Mouse (Mus musculus): ENCODE results near the gene Ankrd7. TPM values are rescaled to one million over a fixed set of nuclear protein-coding genes. Genes with fewer than 3 reads are reported as not detected.
"Not testable (repeated sequence)": the region's sequence is repeated elsewhere in the genome, so short reads cannot be mapped to it uniquely, and the experiment has no call there.

The Ankrd7 gene
- not detected in 2 replicates for polyA plus RNA-seq (2014; fragmentation: Nextera tagmentation; extraction: Ambion mirVana)

DNA sequence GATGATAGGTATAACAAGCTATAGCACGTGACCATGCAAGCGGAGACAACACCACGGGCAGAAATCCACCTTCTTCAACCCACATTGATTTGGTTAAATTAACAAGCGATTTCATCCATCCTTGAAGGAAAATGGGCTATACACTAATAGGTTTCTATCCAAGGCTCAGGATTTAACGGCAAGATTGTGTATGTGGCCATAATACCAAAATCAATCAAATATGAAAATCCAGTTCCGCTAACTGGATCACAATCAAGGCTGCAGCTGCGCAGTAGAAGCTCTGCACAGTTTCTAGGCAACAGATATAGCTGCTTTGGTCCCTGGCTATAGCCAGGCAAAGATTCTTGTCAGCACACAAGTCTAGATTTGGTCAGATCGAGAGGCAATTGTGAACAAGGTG lies at the start of gene Ankrd7:
Ankrd7 (plus strand) TSS at position 301 of the 400 bp plus-strand sequence.
- Histone ChIP-seq H3K27me3 (ENCODE audit: control insufficient read depth, insufficient read depth, low read length) (no peaks in the 10 kb centered on the region), H3K4me3 (replicated peaks; ENCODE audit: low read length) (no peak within 1 kb of the TSS), H3K36me3 (replicated peaks; ENCODE audit: control insufficient read depth, insufficient read depth) (no peaks in the 10 kb centered on the region), H3K4me1 (replicated peaks; ENCODE audit: control insufficient read depth, insufficient read depth, low read length) (no peaks in the 10 kb centered on the region), H3K27ac (no peak within 1 kb of the TSS), H3K9me3 (ENCODE audit: control insufficient read depth, low read length) (no peaks in the 10 kb centered on the region), H3K9ac (no peak within 1 kb of the TSS), H3K4me2 (replicated peaks) (no peak within 1 kb of the TSS)
- 90% methylated on average over 8 of the region's 8 CpGs for WGBS
- ATAC-seq (ENCODE audit: low FRiP score) (no peak), DNase-seq (ENCODE audit: low spot score) (no peak)

DNA sequence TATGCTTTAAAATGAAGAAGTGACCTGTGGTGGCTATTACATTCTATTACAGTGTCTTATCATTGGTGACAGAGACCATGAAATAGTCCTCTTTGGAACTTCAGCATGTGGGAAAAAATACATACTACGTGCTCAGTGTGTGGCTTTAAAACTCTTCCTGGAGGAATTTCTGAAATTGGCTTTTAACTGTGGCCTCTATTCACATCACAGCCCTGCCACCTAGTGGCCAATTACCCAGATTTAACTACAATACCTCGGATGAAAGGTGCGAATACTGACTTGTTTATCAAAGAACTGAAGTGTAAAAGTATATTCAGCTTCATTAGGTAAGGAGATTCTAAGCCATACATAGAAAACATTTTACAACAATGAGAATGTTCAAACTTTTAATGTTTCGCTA lies 46.8 kb upstream of the Ankrd7 start:
- Histone ChIP-seq H3K9ac (no peak overlapping the region), H3K36me3 (replicated peaks; ENCODE audit: control insufficient read depth, insufficient read depth) (no peaks in the 10 kb centered on the region), H3K9me3 (ENCODE audit: control insufficient read depth, low read length) (no peaks in the 10 kb centered on the region), H3K27ac (no peak overlapping the region), H3K4me1 (replicated peaks; ENCODE audit: control insufficient read depth, insufficient read depth, low read length) (no peaks in the 10 kb centered on the region), H3K4me2 (replicated peaks) (no peak overlapping the region), H3K4me3 (replicated peaks; ENCODE audit: low read length) (no peak overlapping the region), H3K27me3 (ENCODE audit: control insufficient read depth, insufficient read depth, low read length) (no peaks in the 10 kb centered on the region)
- ATAC-seq (ENCODE audit: low FRiP score) (peak; percentile 37; the same call in 1 of the 2 replicates), DNase-seq (ENCODE audit: low spot score) (peak; percentile 84)
- WGBS = 12% methylated on average over 4 of the region's 4 CpGs

DNA sequence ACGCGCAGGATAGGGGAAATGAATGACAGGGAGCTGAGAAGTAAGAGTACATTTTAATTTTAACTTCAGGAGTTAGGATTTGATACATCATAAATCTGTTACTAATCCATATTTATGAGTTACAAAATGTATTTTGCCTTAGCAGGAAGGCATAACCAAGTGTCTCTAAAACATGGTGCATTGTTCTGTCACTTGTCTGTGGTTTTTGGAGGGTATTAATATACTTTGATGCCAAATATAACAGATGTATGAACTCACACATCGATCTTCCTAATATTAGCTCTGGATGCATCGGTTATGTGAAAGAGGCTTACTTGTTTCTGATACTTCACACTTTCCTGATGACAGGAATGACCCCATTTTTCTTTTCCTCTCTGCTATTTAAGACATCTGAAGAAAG lies 45.9 kb upstream of the Ankrd7 start:
- WGBS = 74% methylated on average over 4 of the region's 4 CpGs
- Histone ChIP-seq H3K27ac (no peak overlapping the region), H3K9ac (no peak overlapping the region), H3K4me3 (replicated peaks; ENCODE audit: low read length) (no peak overlapping the region), H3K4me1 (replicated peaks; ENCODE audit: control insufficient read depth, insufficient read depth, low read length) (no peaks in the 10 kb centered on the region), H3K9me3 (ENCODE audit: control insufficient read depth, low read length) (no peaks in the 10 kb centered on the region), H3K36me3 (replicated peaks; ENCODE audit: control insufficient read depth, insufficient read depth) (no peaks in the 10 kb centered on the region), H3K4me2 (replicated peaks) (no peak overlapping the region), H3K27me3 (ENCODE audit: control insufficient read depth, insufficient read depth, low read length) (no peaks in the 10 kb centered on the region)
- ATAC-seq (ENCODE audit: low FRiP score) (no peak), DNase-seq (ENCODE audit: low spot score) (no peak)

DNA sequence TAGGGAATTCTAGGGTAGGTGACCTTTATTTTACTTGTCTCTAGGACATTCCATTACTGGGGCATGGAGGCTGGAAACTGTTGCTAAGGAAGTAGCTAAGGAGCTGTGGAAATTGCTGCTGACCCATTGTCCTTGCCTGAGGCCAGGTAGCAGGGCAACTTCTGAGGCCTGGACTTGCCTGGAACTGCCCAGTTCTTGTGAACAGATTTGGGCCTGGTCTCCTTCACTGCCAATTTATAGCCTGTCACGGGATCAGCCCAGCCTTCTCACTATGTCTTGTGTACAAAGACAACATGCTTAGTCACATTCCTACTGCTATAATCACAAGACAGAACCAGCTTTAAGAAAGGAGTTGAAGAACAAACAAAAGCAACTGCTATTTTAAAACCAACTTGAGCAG lies 43.3 kb upstream of the Ankrd7 start:
- Histone ChIP-seq H3K36me3 (replicated peaks; ENCODE audit: control insufficient read depth, insufficient read depth) (no peaks in the 10 kb centered on the region), H3K4me2 (replicated peaks) (no peak overlapping the region), H3K4me1 (replicated peaks; ENCODE audit: control insufficient read depth, insufficient read depth, low read length) (no peaks in the 10 kb centered on the region), H3K4me3 (replicated peaks; ENCODE audit: low read length) (no peak overlapping the region), H3K27ac (no peak overlapping the region), H3K9ac (no peak overlapping the region), H3K27me3 (ENCODE audit: control insufficient read depth, insufficient read depth, low read length) (no peaks in the 10 kb centered on the region), H3K9me3 (ENCODE audit: control insufficient read depth, low read length) (no peaks in the 10 kb centered on the region)
- ATAC-seq (ENCODE audit: low FRiP score) (no peak), DNase-seq (ENCODE audit: low spot score) (no peak)
- WGBS = 71% methylated on average over 1 of the region's 1 CpGs

DNA sequence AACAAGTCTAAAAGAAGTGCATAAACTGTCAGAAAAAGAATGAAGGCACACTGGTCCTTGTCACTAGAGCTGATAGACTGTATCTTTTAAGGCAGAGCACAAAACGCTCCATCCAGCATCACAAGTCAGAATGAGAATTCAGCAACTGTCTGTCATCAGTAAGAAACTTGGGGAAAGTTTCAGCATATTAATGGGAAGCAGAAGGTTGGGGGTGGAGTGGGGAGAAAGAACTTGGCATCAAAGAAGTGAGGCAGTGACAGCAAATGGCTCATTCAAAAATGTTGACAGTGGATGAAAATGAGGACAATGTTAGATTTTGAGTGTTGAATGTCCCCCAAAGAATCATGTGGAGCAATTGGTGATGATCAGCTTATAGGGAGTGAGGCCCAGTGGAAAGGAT lies 33.2 kb upstream of the Ankrd7 start:
- Histone ChIP-seq H3K4me1 (replicated peaks; ENCODE audit: control insufficient read depth, insufficient read depth, low read length) (no peaks in the 10 kb centered on the region), H3K27me3 (ENCODE audit: control insufficient read depth, insufficient read depth, low read length) (no peaks in the 10 kb centered on the region), H3K27ac (no peak overlapping the region), H3K4me3 (replicated peaks; ENCODE audit: low read length) (no peak overlapping the region), H3K9ac (no peak overlapping the region), H3K9me3 (ENCODE audit: control insufficient read depth, low read length) (no peaks in the 10 kb centered on the region), H3K36me3 (replicated peaks; ENCODE audit: control insufficient read depth, insufficient read depth) (no peaks in the 10 kb centered on the region), H3K4me2 (replicated peaks) (no peak overlapping the region)
- ATAC-seq (ENCODE audit: low FRiP score) (no peak), DNase-seq (ENCODE audit: low spot score) (no peak)
- 62% methylated on average over 1 of the region's 1 CpGs for WGBS

DNA sequence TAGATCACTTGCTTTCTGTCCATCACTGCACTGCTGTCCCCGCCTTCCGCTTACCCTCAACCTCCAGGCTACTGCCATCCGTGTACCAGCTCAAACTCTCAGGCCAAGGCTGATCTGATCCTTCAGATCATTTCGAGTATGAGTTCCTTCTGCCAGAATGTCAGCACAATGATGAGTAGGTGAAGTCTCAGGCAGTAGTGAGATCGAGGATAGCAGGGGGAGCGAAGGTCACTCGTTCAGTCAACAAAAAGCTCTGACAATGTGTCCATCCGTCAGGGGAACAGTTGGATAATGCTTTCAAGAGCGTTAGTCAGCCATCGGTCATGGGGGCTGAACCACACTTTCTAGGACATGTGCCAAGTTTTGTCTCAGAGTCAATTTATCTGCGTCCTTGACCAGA lies 21.6 kb upstream of the Ankrd7 start:
- not testable (repeated sequence) for H3K9ac ChIP-seq; ATAC-seq (ENCODE audit: low FRiP score); H3K4me1 ChIP-seq (replicated peaks; ENCODE audit: control insufficient read depth, insufficient read depth, low read length); H3K27me3 ChIP-seq (ENCODE audit: control insufficient read depth, insufficient read depth, low read length); H3K36me3 ChIP-seq (replicated peaks; ENCODE audit: control insufficient read depth, insufficient read depth); H3K4me3 ChIP-seq (replicated peaks; ENCODE audit: low read length); DNase-seq (ENCODE audit: low spot score); H3K27ac ChIP-seq; H3K4me2 ChIP-seq (replicated peaks); H3K9me3 ChIP-seq (ENCODE audit: control insufficient read depth, low read length)
- 87% methylated on average over 3 of the region's 11 CpGs for WGBS

DNA sequence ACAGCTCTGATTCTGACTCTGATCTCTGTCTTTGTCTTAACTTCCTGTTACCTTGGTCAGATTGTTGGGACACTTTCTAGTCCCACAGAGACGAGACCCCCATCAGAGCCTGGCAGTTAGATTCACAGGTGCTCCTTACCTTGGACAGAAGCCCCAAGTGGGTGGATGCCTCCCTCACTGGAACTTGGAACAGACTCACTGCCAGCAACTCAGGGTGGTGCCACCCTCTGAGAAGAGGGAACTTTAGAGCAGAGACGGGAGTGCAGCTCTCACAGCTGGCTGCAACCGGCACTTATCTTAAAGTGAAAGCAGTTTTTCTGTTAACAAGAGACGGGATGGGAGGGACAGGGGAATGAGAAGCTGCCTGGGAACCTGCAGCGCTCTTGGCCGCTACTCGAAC lies 20.5 kb upstream of the Ankrd7 start:
- not testable (repeated sequence) for H3K4me3 ChIP-seq (replicated peaks; ENCODE audit: low read length); DNase-seq (ENCODE audit: low spot score); H3K9me3 ChIP-seq (ENCODE audit: control insufficient read depth, low read length); H3K36me3 ChIP-seq (replicated peaks; ENCODE audit: control insufficient read depth, insufficient read depth); H3K4me2 ChIP-seq (replicated peaks); H3K27me3 ChIP-seq (ENCODE audit: control insufficient read depth, insufficient read depth, low read length); H3K27ac ChIP-seq; ATAC-seq (ENCODE audit: low FRiP score); H3K9ac ChIP-seq
- WGBS = 69% methylated on average over 5 of the region's 7 CpGs
- H3K4me1 ChIP-seq (replicated peaks; ENCODE audit: control insufficient read depth, insufficient read depth, low read length) = peaks cover 13% of the 10 kb centered on the region

DNA sequence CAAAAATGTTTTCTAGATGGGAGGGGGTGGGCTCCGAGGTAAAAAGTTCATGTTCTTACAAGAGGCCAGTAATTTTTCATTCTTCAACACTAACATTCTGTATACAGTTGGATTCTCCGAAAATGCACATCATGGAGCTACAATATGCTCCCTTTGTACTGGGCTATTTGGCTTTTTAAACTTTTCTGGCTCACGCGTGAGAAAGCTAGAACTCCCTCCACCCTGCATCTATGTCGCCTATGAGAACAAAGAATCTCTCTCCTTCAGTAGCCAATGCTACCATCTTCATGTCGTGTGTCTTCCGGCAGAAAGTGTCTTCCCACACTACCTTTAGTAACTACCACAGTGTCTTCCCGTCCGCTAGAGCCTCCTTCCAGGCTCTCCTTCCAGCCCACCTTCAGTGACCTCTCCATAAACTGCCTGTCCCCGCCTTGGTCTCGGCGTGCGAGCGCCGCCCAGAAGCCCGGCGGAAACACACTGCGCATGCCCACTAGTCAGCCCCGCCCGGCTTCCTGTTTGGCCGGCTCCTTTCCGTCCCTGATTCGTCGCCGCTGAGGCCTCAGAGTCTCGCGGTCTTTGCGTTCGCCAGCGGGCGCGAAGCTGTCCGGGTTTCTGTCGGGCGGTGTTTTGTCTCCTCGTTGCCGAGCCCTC lies 17.9 kb upstream of the Ankrd7 start, which contains the start of gene Lsm8:
Lsm8 (plus strand) TSS at position 529 of the 651 bp plus-strand sequence.
- Histone ChIP-seq H3K27me3 (ENCODE audit: control insufficient read depth, insufficient read depth, low read length) (no peaks in the 10 kb centered on the region), H3K27ac (peak within 1 kb of the TSS; percentile 95), H3K4me3 (replicated peaks; ENCODE audit: low read length) (peak within 1 kb of the TSS; percentile 90), H3K9me3 (ENCODE audit: control insufficient read depth, low read length) (no peaks in the 10 kb centered on the region), H3K36me3 (replicated peaks; ENCODE audit: control insufficient read depth, insufficient read depth) (peaks cover 19% of the 10 kb centered on the region), H3K4me2 (replicated peaks) (peak within 1 kb of the TSS; percentile 76), H3K9ac (peak within 1 kb of the TSS; percentile 97), H3K4me1 (replicated peaks; ENCODE audit: control insufficient read depth, insufficient read depth, low read length) (peaks cover 13% of the 10 kb centered on the region)
- peak; percentile 97 for DNase-seq (ENCODE audit: low spot score)
- under 1% methylated on average over 37 of the region's 37 CpGs for WGBS
- ATAC-seq (ENCODE audit: low FRiP score) = peak; percentile 100

DNA sequence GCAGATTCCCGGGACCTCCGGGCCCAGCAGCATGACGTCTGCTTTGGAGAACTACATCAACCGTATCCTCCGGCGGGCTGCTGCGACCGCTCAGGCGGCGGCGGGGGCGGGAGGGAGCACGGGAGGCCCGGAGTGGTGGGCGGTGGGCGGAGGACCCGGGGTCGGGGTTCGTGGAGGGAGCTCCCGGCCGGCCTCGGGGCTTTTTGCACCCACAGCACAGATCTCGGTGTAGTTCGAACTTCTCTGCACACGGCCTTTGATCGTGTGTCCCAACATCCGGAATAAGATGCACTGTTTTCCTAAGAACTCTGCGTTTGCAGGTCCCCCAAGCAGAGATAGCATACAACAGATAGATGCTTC lies 17.4 kb upstream of the Ankrd7 start:
- no peak; the same call in 1 of the 2 replicates for ATAC-seq (ENCODE audit: low FRiP score)
- Histone ChIP-seq H3K27ac (peak overlapping the region; percentile 95), H3K27me3 (ENCODE audit: control insufficient read depth, insufficient read depth, low read length) (no peaks in the 10 kb centered on the region), H3K9ac (peak overlapping the region; percentile 97), H3K36me3 (replicated peaks; ENCODE audit: control insufficient read depth, insufficient read depth) (peaks cover 23% of the 10 kb centered on the region), H3K4me3 (replicated peaks; ENCODE audit: low read length) (peak overlapping the region; percentile 90), H3K9me3 (ENCODE audit: control insufficient read depth, low read length) (no peaks in the 10 kb centered on the region), H3K4me2 (replicated peaks) (peak overlapping the region; percentile 76), H3K4me1 (replicated peaks; ENCODE audit: control insufficient read depth, insufficient read depth, low read length) (peaks cover 13% of the 10 kb centered on the region)
- under 1% methylated on average over 28 of the region's 28 CpGs for WGBS
- DNase-seq (ENCODE audit: low spot score) = no peak

DNA sequence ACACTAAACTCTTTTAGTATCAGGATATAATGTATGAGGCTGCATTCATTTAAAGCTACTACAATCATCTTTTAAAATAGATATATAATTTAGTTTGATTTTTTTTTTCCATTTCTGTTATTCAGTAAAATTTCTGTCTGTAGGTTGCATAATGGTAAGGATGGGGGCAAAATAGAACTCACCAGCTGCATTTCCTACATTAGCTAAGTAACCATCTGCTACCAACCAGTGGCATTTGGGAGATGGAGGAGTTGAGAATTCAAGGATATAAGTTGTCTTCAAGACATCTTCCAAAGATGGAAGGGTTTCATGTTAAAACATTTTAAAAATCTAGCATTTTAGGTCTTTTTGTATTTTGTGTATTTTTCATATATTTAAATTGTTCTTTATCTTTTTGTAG lies 10.8 kb upstream of the Ankrd7 start:
- peaks cover 52% of the 10 kb centered on the region for H3K36me3 ChIP-seq (replicated peaks; ENCODE audit: control insufficient read depth, insufficient read depth)
- H3K4me1 ChIP-seq (replicated peaks; ENCODE audit: control insufficient read depth, insufficient read depth, low read length) = peaks cover under 1% of the 10 kb centered on the region
- no peak overlapping the region for H3K27ac ChIP-seq
- H3K9me3 ChIP-seq (ENCODE audit: control insufficient read depth, low read length) = no peaks in the 10 kb centered on the region
- DNase-seq (ENCODE audit: low spot score) (no peak), ATAC-seq (ENCODE audit: low FRiP score) (no peak)
- H3K27me3 ChIP-seq (ENCODE audit: control insufficient read depth, insufficient read depth, low read length) = no peaks in the 10 kb centered on the region
- H3K4me2 ChIP-seq (replicated peaks) = no peak overlapping the region
- H3K4me3 ChIP-seq (replicated peaks; ENCODE audit: low read length) = no peak overlapping the region
- no peak overlapping the region for H3K9ac ChIP-seq
